12 mouse cellular contexts compared by ENCODE assay signal in the genomic region with DNA sequence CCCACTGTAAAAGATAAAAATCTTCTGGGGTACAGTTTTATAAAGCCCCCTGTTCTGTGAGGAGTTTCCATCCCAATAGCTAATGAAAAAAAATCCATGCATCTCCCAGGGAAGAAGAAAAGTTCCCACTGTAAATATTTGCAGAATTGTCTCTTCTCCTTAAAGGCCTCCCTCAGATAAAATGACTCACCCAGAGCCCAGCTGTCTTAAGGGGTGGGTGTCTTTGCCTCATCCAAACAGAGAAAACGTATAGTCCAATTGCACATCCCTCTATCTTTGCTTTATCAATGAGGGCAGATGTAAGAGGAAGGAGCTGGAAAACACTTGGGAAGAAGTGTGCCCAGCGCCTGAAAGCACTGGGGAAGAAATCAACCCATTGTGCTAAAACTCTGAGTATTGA.
"Had no signal": no experiment of that assay in that cellular context is flagged by ENCODE, and none has a peak within 500 bp of the region (broad histone marks: within the 10 kb centered on the region; RNA-seq: fewer than 3 reads in every experiment).

No protein-coding gene starts in this region.

- DNase-seq: gastrocnemius, adult 2 months; gastrocnemius, postnatal 10 days; gastrocnemius, postnatal 25 days; heart, adult 2 months; heart, postnatal 14 days; heart, postnatal 4 days; kidney, adult 18-20 months; kidney, adult 8-10 months; kidney, postnatal 10 days; kidney, postnatal 25 days; kidney, postnatal 4 days; liver had no signal
